Mouse (Mus musculus) embryonic fibroblast, embryonic 13.5 days (primary cell): ENCODE measurements at regions not wholly inside any gene's neighbourhood (a gene's known extent, or its start where the extent isn't known, plus 50 kb on each side); places are given as distances from the start of the nearest gene placed in this dataset.

Experiments
- CTCF ChIP-seq: IDR thresholded peaks from 2 replicates; pipeline ENCODE4 v1.5.1; 2011; ENCODE audit warnings: mild to moderate bottlenecking, control low read depth, low read length, moderate library complexity, borderline replicate concordance; ENCODE audit not compliant: insufficient read depth
- POLR2A ChIP-seq: IDR thresholded peaks from 2 replicates; pipeline ENCODE4 v1.6.1; 2011; ENCODE audit warnings: low read depth, mild to moderate bottlenecking, control low read depth, low read length, moderate library complexity

- TF ChIP-seq POLR2A (no peak), CTCF (no peak)
These were observed 285.8 kb upstream of the Myo3a start for GRCm38 (mm10) chr2:21941488-21942000.
